Mouse (Mus musculus): Measurements from ENCODE around the gene Slc41a3.
A peak's percentile ranks its signal among the peaks of the same experiment; 100 is the strongest.

Gene Slc41a3

GRCm38 (mm10) chr6:90624184-90624583 lies 19.7 kb downstream of the Slc41a3 start:
- peak; percentile 25 for DNase-seq (ENCODE audit: low read depth)

GRCm38 (mm10) chr6:90624733-90625132 lies 20.2 kb downstream of the Slc41a3 start:
- DNase-seq (ENCODE audit: low read depth), result no peak

- DNase-seq (ENCODE audit: low read depth), result peak; percentile 46
These were observed 20.9 kb downstream of the Slc41a3 start for GRCm38 (mm10) chr6:90625207-90625994.

DNA sequence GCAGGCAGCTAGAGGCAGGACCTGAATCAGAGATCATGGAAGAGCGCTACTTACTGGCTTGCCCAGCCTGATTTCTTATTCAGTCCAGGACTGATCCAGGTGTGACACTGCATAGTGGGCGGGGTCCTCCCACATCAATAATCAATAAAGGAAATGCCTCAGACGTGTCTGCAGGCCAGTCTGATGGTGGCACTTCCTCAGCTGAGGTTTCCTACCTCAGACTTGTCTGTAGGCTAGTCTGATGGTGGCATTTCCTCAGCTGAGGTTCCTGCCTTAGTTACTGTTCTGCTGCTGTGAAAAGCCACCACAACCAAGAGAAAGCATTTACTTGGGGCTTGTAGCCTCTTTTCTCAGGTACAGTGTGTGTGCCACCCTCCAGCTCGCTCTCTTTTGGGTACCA lies 23.0 kb downstream of the Slc41a3 start:
- DNase-seq (ENCODE audit: low read depth), result no peak

DNA sequence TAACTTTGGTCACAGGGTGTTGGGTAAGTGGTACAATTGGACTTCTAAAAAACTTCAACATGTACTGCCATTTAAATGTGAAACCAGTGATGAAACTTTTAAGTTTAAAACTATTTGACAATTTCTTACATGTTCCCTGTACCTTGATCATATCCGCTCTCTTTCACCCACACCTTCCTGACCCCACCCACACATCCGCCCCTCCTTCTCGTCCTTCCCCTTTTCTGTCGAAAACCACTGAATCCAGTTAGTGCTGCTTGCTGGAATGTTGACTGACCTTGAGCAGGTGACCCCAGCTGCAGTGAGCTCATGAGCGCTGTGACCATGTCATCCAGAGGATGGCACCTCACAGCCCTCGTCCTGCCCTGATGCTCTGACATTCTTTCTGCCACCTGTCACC lies 25.0 kb downstream of the Slc41a3 start:
- DNase-seq (ENCODE audit: low read depth), result no peak

DNA sequence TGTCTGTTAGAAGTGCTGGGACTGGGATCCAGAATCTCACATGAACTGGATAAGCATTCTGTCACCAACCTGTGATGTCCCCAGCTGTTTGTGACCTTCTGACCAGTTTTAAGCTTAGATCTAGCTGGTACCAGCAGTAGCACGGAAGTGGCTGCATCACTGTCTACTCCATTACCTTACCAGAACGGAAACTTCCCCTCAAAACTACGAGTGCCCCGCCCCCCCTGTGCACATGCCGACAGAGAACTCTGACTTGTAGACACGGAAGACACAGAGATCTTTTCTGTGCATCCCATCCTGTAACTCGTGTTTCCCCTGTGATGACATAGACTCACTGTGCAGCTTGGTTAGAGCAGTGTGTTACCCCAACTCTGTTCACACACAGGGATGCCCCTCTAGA lies 25.9 kb downstream of the Slc41a3 start:
- no peak for DNase-seq (ENCODE audit: low read depth)

GRCm38 (mm10) chr6:90632526-90632925 lies 28.0 kb downstream of the Slc41a3 start:
- DNase-seq (ENCODE audit: low read depth), result peak; percentile 40

GRCm38 (mm10) chr6:90635081-90635480 lies 30.6 kb downstream of the Slc41a3 start:
- DNase-seq (ENCODE audit: low read depth), result no peak

DNA sequence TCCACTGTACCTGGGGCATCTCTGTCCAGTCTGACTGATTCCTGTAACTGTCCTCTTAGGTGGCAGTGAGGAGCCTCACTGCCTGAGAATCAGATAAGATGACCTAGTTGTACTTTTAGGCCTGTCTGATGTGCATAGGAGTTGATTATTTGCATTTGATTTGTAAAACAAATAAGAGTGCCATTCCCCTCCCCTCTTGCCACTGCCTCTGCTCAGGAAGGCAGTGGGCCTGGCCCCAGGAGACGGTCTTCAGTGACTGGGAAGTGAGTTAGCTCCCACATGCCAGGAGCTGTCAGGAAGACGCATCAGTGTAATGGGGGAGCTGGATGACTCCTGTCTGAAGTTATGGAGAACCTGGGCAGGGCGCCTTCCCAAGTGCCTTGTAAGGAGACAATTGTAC lies 31.1 kb downstream of the Slc41a3 start:
- no peak for DNase-seq (ENCODE audit: low read depth)

DNA sequence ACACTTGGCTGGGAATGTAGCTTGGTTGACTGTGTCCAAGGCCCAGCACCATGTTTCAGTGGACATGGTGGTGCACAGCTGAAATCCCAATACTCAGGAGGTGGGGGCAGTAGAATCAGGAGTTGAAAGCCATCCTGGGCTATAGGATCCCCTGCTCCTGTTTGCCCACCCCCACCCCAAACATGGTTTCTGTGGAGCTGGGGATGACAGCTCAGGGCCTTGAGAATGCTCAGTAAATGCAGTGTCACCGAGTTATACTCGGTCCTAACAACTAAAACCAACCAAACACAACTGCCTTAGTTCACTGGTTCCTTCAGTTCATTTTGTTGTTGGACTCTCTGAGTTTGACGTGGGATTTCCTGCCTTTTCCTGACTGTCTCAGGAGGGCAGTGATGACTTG lies 38.5 kb downstream of the Slc41a3 start:
- DNase-seq (ENCODE audit: low read depth), result no peak

DNA sequence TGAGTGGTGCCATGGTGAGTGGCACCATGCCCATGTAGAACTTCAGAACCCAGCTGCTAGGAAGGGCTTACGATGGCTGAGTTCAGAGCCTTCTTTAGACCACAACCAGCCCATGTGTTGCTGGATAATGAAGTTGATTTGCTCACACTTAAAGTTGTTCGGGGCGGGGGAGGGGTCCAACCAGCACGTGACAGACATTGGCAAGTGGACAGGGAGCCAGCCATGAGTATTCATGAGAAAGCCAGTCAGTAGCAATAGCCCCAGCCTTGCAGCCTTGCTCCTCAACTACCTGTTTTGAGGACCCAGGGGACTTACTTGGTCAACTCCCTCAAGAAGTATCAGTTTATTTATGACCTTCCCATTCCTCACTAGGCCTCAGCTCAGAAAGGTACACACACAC lies 40.4 kb downstream of the Slc41a3 start:
- peak; percentile 20 for DNase-seq (ENCODE audit: low read depth)

DNA sequence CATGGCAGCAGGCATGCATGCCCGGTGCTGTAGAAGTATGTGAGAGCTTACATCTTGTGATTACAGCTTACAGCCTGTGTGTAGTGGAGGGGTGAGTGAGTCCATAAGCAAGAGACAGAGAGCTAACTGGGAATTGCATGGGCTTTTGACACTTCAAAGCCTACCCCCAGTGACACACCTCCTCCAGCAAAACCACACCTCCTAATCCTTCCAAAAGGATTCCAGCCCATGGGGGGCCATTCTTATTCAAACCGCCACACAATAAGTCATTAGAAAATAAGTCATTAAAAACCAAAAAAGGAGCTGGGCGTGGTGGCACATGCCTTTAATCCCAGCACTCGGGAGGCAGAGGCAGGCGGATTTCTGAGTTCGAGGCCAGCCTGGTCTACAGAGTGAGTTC lies 43.9 kb downstream of the Slc41a3 start:
- DNase-seq (ENCODE audit: low read depth), result no peak

GRCm38 (mm10) chr6:90649279-90649678 lies 44.8 kb downstream of the Slc41a3 start:
- no peak for DNase-seq (ENCODE audit: low read depth)

GRCm38 (mm10) chr6:90650634-90651033 lies 46.1 kb downstream of the Slc41a3 start:
- DNase-seq (ENCODE audit: low read depth), result no peak

GRCm38 (mm10) chr6:90653736-90654135 lies 49.2 kb downstream of the Slc41a3 start:
- DNase-seq (ENCODE audit: low read depth), result peak; percentile 70

GRCm38 (mm10) chr6:90656344-90656850 lies 51.9 kb downstream of the Slc41a3 start:
- DNase-seq (ENCODE audit: low read depth), result peak; percentile 76

- no peak for DNase-seq (ENCODE audit: low read depth)
These were observed 55.4 kb downstream of the Slc41a3 start for GRCm38 (mm10) chr6:90659913-90660312.

- no peak for DNase-seq (ENCODE audit: low read depth)
These were observed 56.0 kb downstream of the Slc41a3 start for GRCm38 (mm10) chr6:90660398-90661028.

- no peak for DNase-seq (ENCODE audit: low read depth)
These were observed 56.5 kb downstream of the Slc41a3 start for GRCm38 (mm10) chr6:90661029-90661399.

DNA sequence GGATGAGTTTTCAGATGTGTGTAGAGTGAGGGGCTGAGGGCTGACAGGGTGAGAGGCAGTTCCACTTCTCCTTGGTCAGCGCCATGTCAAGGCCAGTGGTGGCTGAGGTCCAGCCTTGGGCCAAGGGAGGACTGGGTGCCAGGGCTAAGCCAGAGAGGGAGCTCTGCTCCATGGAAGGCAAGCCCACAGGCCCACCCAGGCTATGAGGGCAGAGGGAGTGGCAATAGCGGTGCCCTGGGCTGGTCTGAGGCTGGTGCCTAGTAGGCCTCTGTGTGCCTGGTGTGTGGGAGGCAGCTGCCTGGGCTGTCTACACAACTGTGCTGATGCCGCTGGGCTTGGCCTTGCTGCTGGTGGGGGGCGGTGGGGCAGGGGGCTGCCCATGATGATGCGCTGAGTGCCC lies 57.6 kb downstream of the Slc41a3 start:
- no peak for DNase-seq (ENCODE audit: low read depth)

DNA sequence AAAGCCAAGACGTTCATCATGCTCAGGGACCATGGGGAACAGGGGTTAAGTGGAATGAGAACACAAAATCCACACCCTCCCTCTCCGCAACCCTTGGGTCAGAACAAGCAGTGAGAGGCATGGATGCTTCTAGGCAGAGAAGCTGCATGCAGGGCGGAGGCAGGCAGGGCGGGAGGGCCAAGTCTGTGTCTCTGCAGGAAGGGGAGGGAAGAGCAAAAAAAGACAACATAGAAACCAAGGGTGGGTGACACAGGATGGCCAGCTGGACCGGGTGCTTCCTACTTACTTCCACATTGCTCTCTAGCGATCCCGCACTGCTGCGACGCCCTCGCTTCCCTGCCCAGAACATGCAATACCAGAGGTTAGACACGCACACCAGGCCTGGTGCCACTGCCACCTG lies 59.2 kb downstream of the Slc41a3 start:
- DNase-seq (ENCODE audit: low read depth), result no peak

DNA sequence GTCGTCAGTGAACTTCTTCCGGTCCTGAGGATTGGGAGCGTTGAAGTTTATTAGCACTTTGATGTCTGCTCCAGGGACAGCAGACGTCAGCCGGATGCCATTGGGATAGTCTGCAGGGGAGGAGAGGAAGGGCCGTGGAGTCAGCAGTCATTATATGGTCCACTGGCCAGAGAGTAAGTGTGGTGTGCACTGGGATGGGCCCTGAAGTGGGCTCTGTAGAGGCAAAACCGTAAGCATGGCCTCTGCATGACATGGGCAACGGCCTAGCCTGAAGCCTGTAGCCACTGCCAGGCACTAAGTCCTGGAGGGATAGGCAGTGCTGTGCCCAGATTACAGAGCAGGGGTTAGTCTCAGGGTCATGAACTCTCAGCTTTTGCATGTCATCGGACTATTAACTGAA lies 64.2 kb downstream of the Slc41a3 start:
- DNase-seq (ENCODE audit: low read depth), result no peak

GRCm38 (mm10) chr6:90678759-90679158 lies 74.2 kb downstream of the Slc41a3 start:
- DNase-seq (ENCODE audit: low read depth), result no peak

GRCm38 (mm10) chr6:90680401-90680800 lies 75.9 kb downstream of the Slc41a3 start:
- DNase-seq (ENCODE audit: low read depth), result no peak
